8 mouse cellular contexts compared by ENCODE assay signal in the genomic region with DNA sequence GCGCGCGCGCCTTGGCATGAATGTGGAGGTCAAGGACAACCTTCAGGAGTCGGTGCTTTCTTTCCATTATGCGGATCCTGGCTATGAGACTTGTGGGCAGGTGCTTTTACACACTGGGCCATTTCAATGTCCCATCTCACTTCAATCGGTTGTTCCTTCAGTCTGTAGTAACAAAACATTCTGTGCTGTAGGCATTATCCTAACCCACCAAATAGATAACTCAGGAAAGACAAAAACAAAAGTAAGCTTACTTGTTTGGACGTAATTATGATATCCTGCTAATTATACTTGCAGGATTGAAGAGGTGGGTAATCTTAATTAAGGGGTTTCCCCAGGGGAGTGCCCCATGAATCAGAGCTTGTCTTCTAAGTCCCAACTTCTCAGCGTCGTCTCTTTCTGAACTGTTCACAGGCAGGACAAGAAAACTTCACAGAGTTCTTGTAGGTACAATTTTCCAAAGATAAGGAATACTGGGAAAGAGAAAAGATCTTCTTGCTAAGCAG. TPM values are rescaled to one million over a fixed set of nuclear protein-coding genes. Genes with fewer than 3 reads are reported as not detected.
A peak's percentile ranks its signal among the peaks of the same experiment; 100 is the strongest.
DNase-seq lines count a peak whose midpoint lies in the region; ATAC-seq and TF ChIP-seq lines count a peak whose summit lies in the region.

No protein-coding gene starts in this region.

- H3K27me3 ChIP-seq in kidney, adult 2 months (replicated peaks; ENCODE audit: control insufficient read depth, insufficient read depth, low read length) = no peaks in the 10 kb centered on the region
- no peaks in the 10 kb centered on the region for H3K27me3 ChIP-seq in hindbrain, embryonic 12.5 days
- no peaks in the 10 kb centered on the region for H3K27me3 ChIP-seq in midbrain, embryonic 13.5 days

- no peak overlapping the region; the same call in 1 of the 2 replicates for H3K9ac ChIP-seq in hindbrain, embryonic 12.5 days
- H3K9ac ChIP-seq in midbrain, embryonic 13.5 days (replicated peaks) = no peak overlapping the region; the same call in 1 of the 2 replicates

- ATAC-seq in hindbrain, embryonic 12.5 days (ENCODE audit: low FRiP score) = no peak
- no peak for ATAC-seq in midbrain, embryonic 13.5 days

- no peaks in the 10 kb centered on the region for H3K9me3 ChIP-seq in hindbrain, embryonic 12.5 days (replicated peaks)
- no peaks in the 10 kb centered on the region for H3K9me3 ChIP-seq in midbrain, embryonic 13.5 days

- TF ChIP-seq CTCF in kidney, adult 2 months (conservative IDR thresholded peaks at IDR 0.05; ENCODE audit: insufficient read depth, insufficient read length, low read depth, low read length) = no peak
- TF ChIP-seq CTCF in bone marrow, adult 2 months (IDR thresholded peaks at IDR 0.05; ENCODE audit: control insufficient read depth, insufficient read depth, low read length) = no peak

- H3K4me3 ChIP-seq in kidney, adult 2 months (ENCODE audit: insufficient read depth, low read depth, low read length) = peak overlapping the region; percentile 21; the same call in 1 of the 2 replicates
- peak overlapping the region; percentile 52 for H3K4me3 ChIP-seq in bone marrow, adult 2 months (replicated peaks; ENCODE audit: control insufficient read depth, low read depth, low read length)
- H3K4me3 ChIP-seq in hindbrain, embryonic 12.5 days = peak overlapping the region; percentile 31
- peak overlapping the region; percentile 34 for H3K4me3 ChIP-seq in midbrain, embryonic 13.5 days (replicated peaks)

- DNase-seq in kidney, adult 2 months = no peak
- no peak for DNase-seq in kidney, adult 8-10 months
- no peak for DNase-seq in natural killer cell, adult 2 months (ENCODE audit: low spot score in 2 of 2)
- DNase-seq in right cerebral cortex, adult 18-20 months = no peak
- no peak for DNase-seq in urinary bladder, adult 2 months (ENCODE audit: low spot score)

- peak overlapping the region; percentile 53 for H3K4me2 ChIP-seq in hindbrain, embryonic 12.5 days (replicated peaks)
- peak overlapping the region; percentile 59 for H3K4me2 ChIP-seq in midbrain, embryonic 13.5 days (replicated peaks)

- H3K27ac ChIP-seq in kidney, adult 2 months (ENCODE audit: insufficient read depth, low read depth, low read length) = peak overlapping the region; percentile 14; the same call in 1 of the 2 replicates
- no peak overlapping the region for H3K27ac ChIP-seq in bone marrow, adult 2 months (ENCODE audit: control insufficient read depth, insufficient read depth, low read depth, low read length, poor library complexity)
- peak overlapping the region; percentile 79 for H3K27ac ChIP-seq in hindbrain, embryonic 12.5 days
- H3K27ac ChIP-seq in midbrain, embryonic 13.5 days = peak overlapping the region; percentile 78

- no peak for TF ChIP-seq POLR2A in kidney, adult 2 months (IDR thresholded peaks at IDR 0.05; ENCODE audit: low read depth, low read length)
- no peak for TF ChIP-seq POLR2A in bone marrow, adult 2 months (IDR thresholded peaks at IDR 0.05; ENCODE audit: borderline replicate concordance, control insufficient read depth, low read depth, low read length)

- H3K36me3 ChIP-seq in kidney, adult 2 months (ENCODE audit: control insufficient read depth, insufficient read depth, low read length) = no peaks in the 10 kb centered on the region; the same call in 1 of the 2 replicates
- H3K36me3 ChIP-seq in hindbrain, embryonic 12.5 days = peaks cover 14% of the 10 kb centered on the region; the same call in 1 of the 2 replicates
- H3K36me3 ChIP-seq in midbrain, embryonic 13.5 days = peaks cover 7% of the 10 kb centered on the region; the same call in 1 of the 2 replicates

- WGBS in kidney, adult 2 months = 53% methylated on average over 10 of the region's 10 CpGs
- WGBS in bone marrow, adult 2 months = 57% methylated on average over 10 of the region's 10 CpGs
- WGBS in hindbrain, embryonic 12.5 days = 44% methylated on average over 10 of the region's 10 CpGs
- WGBS in midbrain, embryonic 13.5 days = 39% methylated on average over 10 of the region's 10 CpGs

- H3K4me1 ChIP-seq in kidney, adult 2 months (ENCODE audit: control insufficient read depth, insufficient read depth, low read length) = peaks cover 8% of the 10 kb centered on the region; the same call in 1 of the 2 replicates
- no peaks in the 10 kb centered on the region for H3K4me1 ChIP-seq in bone marrow, adult 2 months (ENCODE audit: control insufficient read depth, insufficient read depth, low read length)
- peaks cover 35% of the 10 kb centered on the region for H3K4me1 ChIP-seq in hindbrain, embryonic 12.5 days
- H3K4me1 ChIP-seq in midbrain, embryonic 13.5 days (replicated peaks) = peaks cover 44% of the 10 kb centered on the region

RNA-seq across cellular contexts. Expression of a gene that starts 0.8 kb away (rescaled TPM):
- polyA plus RNA-seq in kidney, adult 2 months (2012; rRNA removed) = 83.2 and 101 TPM in 2 replicates
- 98.4 and 144 TPM in 2 replicates for polyA plus RNA-seq in bone marrow, adult 2 months (2011; ENCODE audit: insufficient read depth, insufficient read length, low replicate concordance, missing spikeins)
- polyA plus RNA-seq in hindbrain, embryonic 12.5 days (2016; fragmentation: Nextera tagmentation; extraction: Ambion mirVana) = 87.5 and 91.5 TPM in 2 replicates
- 90.0 and 92.5 TPM in 2 replicates for polyA plus RNA-seq in midbrain, embryonic 13.5 days (2015; fragmentation: Nextera tagmentation; extraction: Ambion mirVana)
- 69.0 and 73.6 TPM in 2 replicates for polyA plus RNA-seq in urinary bladder, adult 2 months (2012; rRNA removed)

RNA-seq across cellular contexts. Expression of a gene that starts 13.8 kb away (rescaled TPM):
- polyA plus RNA-seq in kidney, adult 2 months (2012; rRNA removed) = 62.7 and 84.5 TPM in 2 replicates
- 169 and 179 TPM in 2 replicates for polyA plus RNA-seq in bone marrow, adult 2 months (2011; ENCODE audit: insufficient read depth, insufficient read length, low replicate concordance, missing spikeins)
- polyA plus RNA-seq in hindbrain, embryonic 12.5 days (2016; fragmentation: Nextera tagmentation; extraction: Ambion mirVana) = 37.6 and 39.8 TPM in 2 replicates
- polyA plus RNA-seq in midbrain, embryonic 13.5 days (2015; fragmentation: Nextera tagmentation; extraction: Ambion mirVana) = 19.7 and 22.9 TPM in 2 replicates
- 40.5 and 61.3 TPM in 2 replicates for polyA plus RNA-seq in urinary bladder, adult 2 months (2012; rRNA removed)

RNA-seq across cellular contexts. Expression of a gene that starts 14.0 kb away (rescaled TPM):
- 0.57 and 0.59 TPM in 2 replicates for polyA plus RNA-seq in kidney, adult 2 months (2012; rRNA removed)
- polyA plus RNA-seq in bone marrow, adult 2 months (2011; ENCODE audit: insufficient read depth, insufficient read length, low replicate concordance, missing spikeins) = 5.1 and 7.2 TPM in 2 replicates
- 0.26 and 0.48 TPM in 2 replicates for polyA plus RNA-seq in hindbrain, embryonic 12.5 days (2016; fragmentation: Nextera tagmentation; extraction: Ambion mirVana)
- 0.22 and 0.24 TPM in 2 replicates for polyA plus RNA-seq in midbrain, embryonic 13.5 days (2015; fragmentation: Nextera tagmentation; extraction: Ambion mirVana)
- 0.99 and 1.1 TPM in 2 replicates for polyA plus RNA-seq in urinary bladder, adult 2 months (2012; rRNA removed)

RNA-seq across cellular contexts. Expression of a gene that starts 32.0 kb away (rescaled TPM):
- polyA plus RNA-seq in kidney, adult 2 months (2012; rRNA removed) = 0.08 and 0.09 TPM in 2 replicates
- not detected in 2 replicates for polyA plus RNA-seq in bone marrow, adult 2 months (2011; ENCODE audit: insufficient read depth, insufficient read length, low replicate concordance, missing spikeins)
- polyA plus RNA-seq in hindbrain, embryonic 12.5 days (2016; fragmentation: Nextera tagmentation; extraction: Ambion mirVana) = not detected in 2 replicates
- polyA plus RNA-seq in midbrain, embryonic 13.5 days (2015; fragmentation: Nextera tagmentation; extraction: Ambion mirVana) = not detected in 2 replicates
- polyA plus RNA-seq in urinary bladder, adult 2 months (2012; rRNA removed) = 0.06 and 0.08 TPM in 2 replicates

RNA-seq across cellular contexts. Expression of a gene that starts 43.6 kb away (rescaled TPM):
- polyA plus RNA-seq in kidney, adult 2 months (2012; rRNA removed) = 0.13 and 0.24 TPM in 2 replicates
- not detected in 2 replicates for polyA plus RNA-seq in bone marrow, adult 2 months (2011; ENCODE audit: insufficient read depth, insufficient read length, low replicate concordance, missing spikeins)
- polyA plus RNA-seq in hindbrain, embryonic 12.5 days (2016; fragmentation: Nextera tagmentation; extraction: Ambion mirVana) = 0.34 TPM in 1 of 2 replicates, not detected in the other
- polyA plus RNA-seq in midbrain, embryonic 13.5 days (2015; fragmentation: Nextera tagmentation; extraction: Ambion mirVana) = 0.48 and 1.1 TPM in 2 replicates
- 0.61 and 0.62 TPM in 2 replicates for polyA plus RNA-seq in urinary bladder, adult 2 months (2012; rRNA removed)
